Comparison of ENCODE assay signal across 8 mouse cellular contexts in genomic region chr7:24971972-24972893, GRCm38 (mm10). TPM values are rescaled to one million over a fixed set of nuclear protein-coding genes. Genes with fewer than 3 reads are reported as not detected.
DNase-seq lines count a peak whose midpoint lies in the region; ATAC-seq and TF ChIP-seq lines count a peak whose summit lies in the region.

Gene Rabac1, minus strand, starts transcription at chr7:24972754.

- peak within 1 kb of the TSS; percentile 88 for H3K9ac ChIP-seq in forebrain, embryonic 16.5 days (replicated peaks; ENCODE audit: low read depth, low read length)
- peak within 1 kb of the TSS; percentile 75 for H3K9ac ChIP-seq in lung, embryonic 14.5 days

- peak; percentile 84 for DNase-seq in G1E (ENCODE audit: low spot score)
- DNase-seq in cerebellum, adult 18-20 months = peak; percentile 89 to 97
- peak; percentile 88 to 89 for DNase-seq in heart, postnatal 36 days
- peak; percentile 91 to 97 for DNase-seq in layer of hippocampus, adult 2 months (ENCODE audit: low spot score in 2 of 2)
- DNase-seq in lung, embryonic 14.5 days = peak; percentile 96
- peak; percentile 89 for DNase-seq in thymus, adult 2 months

- H3K36me3 ChIP-seq in G1E (replicated peaks) = peaks cover 24% of the 10 kb centered on the region
- peaks cover 2% of the 10 kb centered on the region; the same call in 1 of the 2 replicates for H3K36me3 ChIP-seq in forebrain, embryonic 16.5 days (ENCODE audit: control insufficient read depth, insufficient read depth)
- peaks cover 11% of the 10 kb centered on the region; the same call in 1 of the 2 replicates for H3K36me3 ChIP-seq in lung, embryonic 14.5 days (ENCODE audit: insufficient read depth)
- no peaks in the 10 kb centered on the region for H3K36me3 ChIP-seq in thymus, adult 2 months (ENCODE audit: control insufficient read depth, insufficient read depth, low read length)

- WGBS in forebrain, embryonic 16.5 days = under 1% methylated on average over 45 of the region's 45 CpGs
- WGBS in lung, embryonic 14.5 days = under 1% methylated on average over 45 of the region's 45 CpGs
- WGBS in olfactory bulb, adult 2 months = under 1% methylated on average over 45 of the region's 45 CpGs
- WGBS in thymus, adult 2 months = under 1% methylated on average over 45 of the region's 45 CpGs

- H3K27ac ChIP-seq in forebrain, embryonic 16.5 days (ENCODE audit: low read length) = peak within 1 kb of the TSS; percentile 50
- peak within 1 kb of the TSS; percentile 96 for H3K27ac ChIP-seq in layer of hippocampus, adult 2 months
- peak within 1 kb of the TSS; percentile 75 for H3K27ac ChIP-seq in lung, embryonic 14.5 days (ENCODE audit: low read depth)
- H3K27ac ChIP-seq in olfactory bulb, adult 2 months (ENCODE audit: insufficient read depth, low read depth, low read length) = peak within 1 kb of the TSS; percentile 83
- peak within 1 kb of the TSS; percentile 53 for H3K27ac ChIP-seq in thymus, adult 2 months (ENCODE audit: control insufficient read depth, insufficient read depth, low read length)

- H3K4me1 ChIP-seq in G1E (ENCODE audit: insufficient read depth, low read depth, low read length) = peaks cover 42% of the 10 kb centered on the region
- H3K4me1 ChIP-seq in forebrain, embryonic 16.5 days (replicated peaks; ENCODE audit: control insufficient read depth, insufficient read depth, low read length) = peaks cover 16% of the 10 kb centered on the region
- H3K4me1 ChIP-seq in lung, embryonic 14.5 days (ENCODE audit: insufficient read depth) = 0 out of 2 replicates have a peak, but pooled peaks cover 3% of the 10 kb centered on the region
- H3K4me1 ChIP-seq in olfactory bulb, adult 2 months (ENCODE audit: control insufficient read depth, insufficient read depth, low read length) = peaks cover 15% of the 10 kb centered on the region
- peaks cover 10% of the 10 kb centered on the region for H3K4me1 ChIP-seq in thymus, adult 2 months (replicated peaks; ENCODE audit: control insufficient read depth, insufficient read depth, low read length)

- intact Hi-C loops in heart, postnatal 36 days (cut with DNase I) = loop anchor here (10.0 kb wide), 1 partner anchor 367 kb away; no protein-coding TSS in a partner anchor

- peak within 1 kb of the TSS; percentile 70 for H3K4me2 ChIP-seq in forebrain, embryonic 16.5 days (ENCODE audit: low read length)
- peak within 1 kb of the TSS; percentile 81 for H3K4me2 ChIP-seq in lung, embryonic 14.5 days

- peak within 1 kb of the TSS; percentile 86 for H3K4me3 ChIP-seq in G1E (ENCODE audit: low read depth, low read length)
- H3K4me3 ChIP-seq in forebrain, embryonic 16.5 days (replicated peaks; ENCODE audit: low read length) = peak within 1 kb of the TSS; percentile 58
- peak within 1 kb of the TSS; percentile 95 for H3K4me3 ChIP-seq in layer of hippocampus, adult 2 months
- peak within 1 kb of the TSS; percentile 77 for H3K4me3 ChIP-seq in lung, embryonic 14.5 days (ENCODE audit: low read depth, low read length)
- peak within 1 kb of the TSS; percentile 63 for H3K4me3 ChIP-seq in olfactory bulb, adult 2 months (ENCODE audit: insufficient read depth, low read depth, low read length)
- peak within 1 kb of the TSS; percentile 73 for H3K4me3 ChIP-seq in thymus, adult 2 months (ENCODE audit: control insufficient read depth, insufficient read depth, low read length)

- peak; percentile 92 for ATAC-seq in G1E (ENCODE audit: extremely low read depth, insufficient number of reproducible peaks, low FRiP score, poor library complexity, severe bottlenecking)
- ATAC-seq in forebrain, embryonic 16.5 days = peak; percentile 95
- peak; percentile 93 for ATAC-seq in lung, embryonic 14.5 days (ENCODE audit: insufficient read depth)

- no peaks in the 10 kb centered on the region; the same call in 1 of the 2 replicates for H3K27me3 ChIP-seq in G1E (ENCODE audit: insufficient read depth, low read length)
- H3K27me3 ChIP-seq in forebrain, embryonic 16.5 days (replicated peaks; ENCODE audit: control insufficient read depth, insufficient read depth, low read length) = no peaks in the 10 kb centered on the region
- no peaks in the 10 kb centered on the region for H3K27me3 ChIP-seq in lung, embryonic 14.5 days (ENCODE audit: insufficient read depth, low read length)
- H3K27me3 ChIP-seq in thymus, adult 2 months (ENCODE audit: control insufficient read depth, insufficient read depth, low read length) = no peaks in the 10 kb centered on the region

- TF ChIP-seq CTCF in G1E (IDR thresholded peaks at IDR 0.05; ENCODE audit: low read depth, low read length) = no peak
- peak; percentile 64 for TF ChIP-seq CTCF in layer of hippocampus, adult 2 months (conservative IDR thresholded peaks at IDR 0.05)
- TF ChIP-seq CTCF in lung, embryonic 14.5 days (IDR thresholded peaks at IDR 0.05; ENCODE audit: low read depth) = peak; percentile 52
- peak; percentile 10; the same call in 1 of the 2 replicates for TF ChIP-seq CTCF in olfactory bulb, adult 2 months (IDR thresholded peaks at IDR 0.05; ENCODE audit: insufficient read depth, low read depth, low read length)
- 0 out of 2 replicates have a peak, but pooled peaks have one; percentile 15 for TF ChIP-seq CTCF in thymus, adult 2 months (IDR thresholded peaks at IDR 0.05; ENCODE audit: borderline replicate concordance, control insufficient read depth, extremely low read depth, insufficient read depth, low read length, poor library complexity)

- H3K9me3 ChIP-seq in G1E (replicated peaks) = no peaks in the 10 kb centered on the region
- no peaks in the 10 kb centered on the region for H3K9me3 ChIP-seq in forebrain, embryonic 16.5 days (ENCODE audit: control insufficient read depth, low read length)
- no peaks in the 10 kb centered on the region for H3K9me3 ChIP-seq in lung, embryonic 14.5 days (ENCODE audit: low read depth, low read length)

- peak; percentile 60 for TF ChIP-seq POLR2A in olfactory bulb, adult 2 months (IDR thresholded peaks at IDR 0.05; ENCODE audit: insufficient read depth, low read depth, low read length)
- peak; percentile 64; the same call in 1 of the 2 replicates for TF ChIP-seq POLR2A in thymus, adult 2 months (IDR thresholded peaks at IDR 0.05; ENCODE audit: control insufficient read depth, extremely low read depth, insufficient read depth, low read length, poor library complexity)

RNA-seq across cellular contexts. Expression of gene Rabac1, which starts in this region (rescaled TPM):
- 11.7 and 17.3 TPM in 2 replicates for total RNA-seq in G1E (2014; fragmentation: Nextera tagmentation)
- 36.3 and 49.3 TPM in 2 replicates for total RNA-seq in G1E (2017)
- polyA plus RNA-seq in G1E (2012) = 79.9 and 99.9 TPM in 2 replicates
- 200 and 220 TPM in 2 replicates for polyA plus RNA-seq in forebrain, embryonic 16.5 days (2015; fragmentation: Nextera tagmentation; extraction: Ambion mirVana)
- 100 to 1,000 TPM; 305 to 326 TPM for total RNA-seq in heart, postnatal 36 days (2021)
- 100 to 1,000 TPM; 275 to 315 TPM for total RNA-seq in layer of hippocampus, adult 2 months (2021)
- polyA plus RNA-seq in lung, embryonic 14.5 days (2014; fragmentation: Nextera tagmentation; extraction: Ambion mirVana) = 130 and 131 TPM in 2 replicates
- polyA plus RNA-seq in olfactory bulb, adult 2 months (2012; ENCODE audit: insufficient read depth, insufficient read length, low replicate concordance, missing spikeins) = not detected in 2 replicates
- 433 and 569 TPM in 2 replicates for polyA plus RNA-seq in thymus, adult 2 months (2012; rRNA removed)

Comparison
In these comparisons a context has a peak if more than half of its experiments do, and no peak if none do; other contexts are left out.
1. Peak in every context shown above with its lines: DNase-seq, ATAC-seq, H3K4me3 ChIP-seq and H3K27ac ChIP-seq.
2. RNA of gene Rabac1 (total RNA-seq): 305 to 326 TPM in heart, postnatal 36 days and 275 to 315 TPM in layer of hippocampus, adult 2 months; 11.7 to 49.3 TPM in G1E; every median in the first group is over 4 times any median in the second.